Mouse (Mus musculus) MEL (cell line): ENCODE results near the gene Atp8b2. TPM values are rescaled to one million over a fixed set of nuclear protein-coding genes. Genes with fewer than 3 reads are reported as not detected.

ENCODE experiments used
- DNase-seq: peaks from one replicate; pipeline ENCODE4 v3.0.0; 2011; ENCODE audit warnings: low read depth, low spot score
- H3K27ac ChIP-seq: 2 replicates; pipeline ENCODE4 v1.5.1; 2012; ENCODE audit warnings: low read depth, mild to moderate bottlenecking, control low read depth, low read length, moderate library complexity; ENCODE audit not compliant: control insufficient read depth
- H3K27me3 ChIP-seq, 2 experiments: fragments of 150-350 bp in 1 of 2; sonication (generic) in 1 of 2; 2 replicates each; pipeline ENCODE4 v1.6.1; 2012; ENCODE audit warnings: low read length in 2 of 2, mild to moderate bottlenecking in 2 of 2, improper control_type of control experiment in 1 of 2, moderate library complexity in 1 of 2; ENCODE audit not compliant: insufficient read depth in 2 of 2, control insufficient read depth in 1 of 2
- H3K36me3 ChIP-seq, 2 experiments: 2 replicates each; pipeline ENCODE4 v1.6.1; 2012 to 2014; ENCODE audit warnings: low read length in 2 of 2, improper control_type of control experiment in 1 of 2, inconsistent platforms in 1 of 2, mild to moderate bottlenecking in 1 of 2; ENCODE audit not compliant: insufficient read depth in 2 of 2, control insufficient read depth in 1 of 2
- H3K4me1 ChIP-seq, 2 experiments: fragments of 150-350 bp in 1 of 2; sonication (generic) in 1 of 2; 2 replicates each; pipeline ENCODE4 v1.6.1; 2012; ENCODE audit warnings: low read length in 2 of 2, improper control_type of control experiment in 1 of 2, mild to moderate bottlenecking in 1 of 2; ENCODE audit not compliant: insufficient read depth in 2 of 2, control insufficient read depth in 1 of 2
- H3K4me3 ChIP-seq, 2 experiments: fragments of 150-350 bp in 1 of 2; sonication (generic) in 1 of 2; 2 replicates each; pipeline ENCODE4 v1.5.1; 2012; ENCODE audit warnings: low read depth in 2 of 2, low read length in 2 of 2, mild to moderate bottlenecking in 2 of 2, moderate library complexity in 2 of 2, control low read depth in 1 of 2, improper control_type of control experiment in 1 of 2; ENCODE audit not compliant: control insufficient read depth in 1 of 2, insufficient read depth in 1 of 2
- H3K79me2 ChIP-seq: 2 replicates; pipeline ENCODE4 v1.6.1; 2012; ENCODE audit warnings: mild to moderate bottlenecking, low read length, moderate library complexity; ENCODE audit not compliant: control insufficient read depth, poor library complexity, insufficient read depth
- H3K9ac ChIP-seq: 2 replicates; pipeline ENCODE4 v1.6.1; 2012; ENCODE audit warnings: low read depth, mild to moderate bottlenecking, control low read depth, low read length, moderate library complexity; ENCODE audit not compliant: control insufficient read depth, poor library complexity, severe bottlenecking
- H3K9me3 ChIP-seq: fragments of 150-350 bp; sonication (generic); replicated peaks from 2 replicates; pipeline ENCODE4 v1.6.1; 2012; ENCODE audit warnings: mild to moderate bottlenecking, low read length, improper control_type of control experiment, moderate library complexity; ENCODE audit not compliant: insufficient read depth
- CHD1 ChIP-seq: IDR thresholded peaks from 2 replicates; pipeline ENCODE4 v1.6.1; 2012; ENCODE audit warnings: low read depth, mild to moderate bottlenecking, inconsistent platforms, low read length, improper control_type of control experiment
- CTCF ChIP-seq, 3 experiments: IDR thresholded peaks in 2 of 3; conservative IDR thresholded peaks in 1 of 3; 2 replicates each; pipeline ENCODE4 v1.5.1; 2011 to 2012; ENCODE audit warnings: low read length in 3 of 3, low read depth in 2 of 3, mild to moderate bottlenecking in 2 of 3, improper control_type of control experiment in 1 of 3, inconsistent platforms in 1 of 3, mixed read lengths in 1 of 3, moderate library complexity in 1 of 3; ENCODE audit not compliant: control insufficient read depth in 1 of 3, insufficient read depth in 1 of 3, poor library complexity in 1 of 3, severe bottlenecking in 1 of 3
- EP300 ChIP-seq, 2 experiments: IDR thresholded peaks; 2 replicates each; pipeline ENCODE4 v1.6.1; 2011; ENCODE audit warnings: improper control_type of control experiment in 2 of 2, low read length in 2 of 2, low read depth in 1 of 2, mild to moderate bottlenecking in 1 of 2
- GATA1 ChIP-seq: IDR thresholded peaks from 2 replicates; pipeline ENCODE4 v1.6.1; 2011; ENCODE audit warnings: low read depth, low read length, improper control_type of control experiment
- HCFC1 ChIP-seq: IDR thresholded peaks from 2 replicates; pipeline ENCODE4 v1.6.1; 2012; ENCODE audit warnings: low read depth, mild to moderate bottlenecking, inconsistent platforms, low read length, improper control_type of control experiment, moderate library complexity
- MAFK ChIP-seq: IDR thresholded peaks from 2 replicates; pipeline ENCODE4 v1.6.1; 2011; ENCODE audit warnings: low read depth, mild to moderate bottlenecking, low read length, improper control_type of control experiment, borderline replicate concordance
- MAZ ChIP-seq: IDR thresholded peaks from 2 replicates; pipeline ENCODE4 v1.6.1; 2012; ENCODE audit warnings: low read depth, mild to moderate bottlenecking, inconsistent platforms, low read length, improper control_type of control experiment
- MXI1 ChIP-seq: IDR thresholded peaks from 2 replicates; pipeline ENCODE4 v1.6.1; 2011; ENCODE audit warnings: mild to moderate bottlenecking, low read depth, low read length, improper control_type of control experiment
- MYB ChIP-seq: IDR thresholded peaks from 2 replicates; pipeline ENCODE4 v1.6.1; 2011; ENCODE audit warnings: mild to moderate bottlenecking, low read depth, low read length, improper control_type of control experiment
- NELFE ChIP-seq: IDR thresholded peaks from 2 replicates; pipeline ENCODE4 v1.6.1; 2011; ENCODE audit warnings: low read depth, low read length, improper control_type of control experiment
- POLR2AphosphoS2 ChIP-seq: IDR thresholded peaks from 2 replicates; pipeline ENCODE4 v1.6.1; 2011; ENCODE audit warnings: low read length, improper control_type of control experiment
- RAD21 ChIP-seq: IDR thresholded peaks from 2 replicates; pipeline ENCODE4 v1.6.1; 2011; ENCODE audit warnings: mild to moderate bottlenecking, low read depth, low read length, improper control_type of control experiment
- SIN3A ChIP-seq: IDR thresholded peaks from 2 replicates; pipeline ENCODE4 v1.6.1; 2012; ENCODE audit warnings: low read length, improper control_type of control experiment, inconsistent platforms
- SMC3 ChIP-seq: IDR thresholded peaks from 2 replicates; pipeline ENCODE4 v1.6.1; 2011; ENCODE audit warnings: low read depth, low read length, improper control_type of control experiment
- TCF12 ChIP-seq: IDR thresholded peaks from 2 replicates; pipeline ENCODE4 v1.6.1; 2014; ENCODE audit warnings: low read depth, mild to moderate bottlenecking, inconsistent platforms, low read length, improper control_type of control experiment, moderate library complexity
- USF2 ChIP-seq, 2 experiments: IDR thresholded peaks; 2 replicates each; pipeline ENCODE4 v1.6.1; 2011 to 2012; ENCODE audit warnings: improper control_type of control experiment in 2 of 2, low read length in 2 of 2, borderline replicate concordance in 1 of 2, inconsistent platforms in 1 of 2, low read depth in 1 of 2, mild to moderate bottlenecking in 1 of 2; ENCODE audit not compliant: insufficient read depth in 1 of 2
- ZC3H11A ChIP-seq: IDR thresholded peaks from 2 replicates; pipeline ENCODE4 v1.6.1; 2012; ENCODE audit warnings: low read depth, mild to moderate bottlenecking, inconsistent platforms, low read length, improper control_type of control experiment
- ZKSCAN1 ChIP-seq: IDR thresholded peaks from 2 replicates; pipeline ENCODE4 v1.6.1; 2012; ENCODE audit warnings: low read depth, mild to moderate bottlenecking, inconsistent platforms, low read length, improper control_type of control experiment, moderate library complexity
- ZMIZ1 ChIP-seq: IDR thresholded peaks from 2 replicates; pipeline ENCODE4 v1.6.1; 2012; ENCODE audit warnings: low read depth, mild to moderate bottlenecking, inconsistent platforms, low read length, improper control_type of control experiment, moderate library complexity
- polyA plus RNA-seq, 2 experiments: library from polyadenylated mRNA; stranded (reverse) in 1 of 2; unstranded in 1 of 2; fragments of >175 nt in 1 of 2; fragments of >200 nt in 1 of 2; gene quantifications; 2 replicates each; pipeline versions ENCODE4 v1.2.1 to v1.2.4; 2012; ENCODE audit warnings: low replicate concordance in 2 of 2, low read depth in 1 of 2; ENCODE audit not compliant: insufficient read length in 2 of 2, insufficient read depth in 1 of 2, missing spikeins in 1 of 2
- total RNA-seq: library from RNA; depleted of rRNA; stranded (reverse); fragments of 300-350 nt; gene quantifications from 2 replicates; pipeline ENCODE4 v1.2.3, GENCODE M21; 2012

Gene Atp8b2
- total and polyA plus RNA-seq, 3 experiments, result 27.1 to 44.7 TPM; not detected in 1

- TF ChIP-seq ZC3H11A, result no peak
- TF ChIP-seq CHD1, result no peak
- TF ChIP-seq NELFE, result no peak
- no peak for TF ChIP-seq ZKSCAN1
- no peak for TF ChIP-seq MYB
- TF ChIP-seq CTCF (IDR thresholded peaks at IDR 0.05 in 2 of 3, conservative IDR thresholded peaks at IDR 0.05 in 1 of 3; ENCODE audit: control insufficient read depth in 1 of 3, insufficient read depth in 1 of 3, low read depth in 2 of 3, low read length in 3 of 3, poor library complexity in 1 of 3, severe bottlenecking in 1 of 3), result no peak
- no peak for TF ChIP-seq ZMIZ1
- TF ChIP-seq USF2 (IDR thresholded peaks at IDR 0.05; ENCODE audit: borderline replicate concordance in 1 of 2, insufficient read depth in 1 of 2, low read depth in 1 of 2, low read length in 2 of 2), result no peak
- TF ChIP-seq POLR2AphosphoS2, result no peak
- no peak for TF ChIP-seq SIN3A
- TF ChIP-seq MAZ, result no peak
- no peak for TF ChIP-seq MAFK
- TF ChIP-seq MXI1, result no peak
- no peak for TF ChIP-seq GATA1
- Histone ChIP-seq H3K27me3 (no peaks in the 10 kb centered on the region), H3K4me3 (no peak overlapping the region), H3K9me3 (no peaks in the 10 kb centered on the region), H3K79me2 (no peaks in the 10 kb centered on the region), H3K4me1 (no peaks in the 10 kb centered on the region), H3K27ac (no peak overlapping the region), H3K9ac (no peak overlapping the region), H3K36me3 (peaks cover 0 to 12% of the 10 kb centered on the region in 2 experiments; a peak in 2 of 4 replicates)
- no peak for DNase-seq
Observed at GRCm38 (mm10) chr3:89942894-89943293, 20.4 kb downstream of the Atp8b2 start.

GRCm38 (mm10) chr3:89936495-89936894 lies 26.8 kb downstream of the Atp8b2 start:
- no peak for TF ChIP-seq TCF12
- no peak for TF ChIP-seq SMC3
- TF ChIP-seq RAD21, result no peak
- no peak for TF ChIP-seq EP300 (IDR thresholded peaks at IDR 0.05; ENCODE audit: low read depth in 1 of 2, low read length in 2 of 2)
- no peak for TF ChIP-seq MXI1
- TF ChIP-seq HCFC1, result no peak
- no peak for TF ChIP-seq MAZ
- TF ChIP-seq, all 39 proteins: peak for 0
- Histone ChIP-seq H3K36me3 (no peaks in the 10 kb centered on the region), H3K79me2 (no peaks in the 10 kb centered on the region), H3K9ac (no peak overlapping the region), H3K27me3 (no peaks in the 10 kb centered on the region), H3K4me1 (no peaks in the 10 kb centered on the region), H3K4me3 (no peak overlapping the region), H3K27ac (no peak overlapping the region), H3K9me3 (no peaks in the 10 kb centered on the region)
- no peak for DNase-seq
